Mouse (Mus musculus) v-Abl transformed pro-B cells (cell line): ENCODE data around the gene Rtn4rl1.

Experiments used
- in situ Hi-C, 2 experiments: fragments of 400-800 bp; cut with MboI; formaldehyde crosslinking; loops; one replicate each; pipeline ENCODE4 v1.15.1; 2025; ENCODE audit not compliant: unreplicated experiment in 2 of 2

The Rtn4rl1 gene

GRCm38 (mm10) chr11:75263964-75264312 lies 70.4 kb downstream of the Rtn4rl1 start:
- in situ Hi-C loops, result no loop called here

- in situ Hi-C loops, result no loop called here
These were observed 71.0 kb downstream of the Rtn4rl1 start for GRCm38 (mm10) chr11:75264550-75264949.

- in situ Hi-C loops, result no loop called here
These were observed 72.0 kb downstream of the Rtn4rl1 start for GRCm38 (mm10) chr11:75265545-75265944.

GRCm38 (mm10) chr11:75267826-75268281 lies 74.3 kb downstream of the Rtn4rl1 start:
- in situ Hi-C loops, result no loop called here

GRCm38 (mm10) chr11:75268492-75268891 lies 74.9 kb downstream of the Rtn4rl1 start:
- in situ Hi-C loops, result no loop called here

DNA sequence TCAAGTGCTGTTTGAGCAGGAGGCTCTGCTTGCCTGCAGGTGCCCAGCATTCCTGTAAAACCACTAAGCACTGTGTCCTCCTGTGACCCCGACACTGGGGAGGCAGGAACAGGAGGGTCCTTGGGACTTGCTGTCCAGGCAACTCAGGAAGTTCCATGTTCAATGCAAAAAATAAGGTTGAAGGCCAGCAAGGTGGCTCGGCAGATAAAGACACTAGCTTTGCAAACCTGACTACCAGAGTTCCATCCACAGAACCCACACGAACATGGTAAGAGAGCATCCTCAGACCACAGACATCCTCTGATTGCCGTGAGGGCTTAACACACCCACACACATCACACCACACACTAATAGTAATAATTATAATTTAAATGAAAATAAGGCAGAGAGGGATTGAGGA lies 75.6 kb downstream of the Rtn4rl1 start:
- in situ Hi-C loops, result no loop called here

- in situ Hi-C loops, result no loop called here
These were observed 76.8 kb downstream of the Rtn4rl1 start for GRCm38 (mm10) chr11:75270276-75270984.

DNA sequence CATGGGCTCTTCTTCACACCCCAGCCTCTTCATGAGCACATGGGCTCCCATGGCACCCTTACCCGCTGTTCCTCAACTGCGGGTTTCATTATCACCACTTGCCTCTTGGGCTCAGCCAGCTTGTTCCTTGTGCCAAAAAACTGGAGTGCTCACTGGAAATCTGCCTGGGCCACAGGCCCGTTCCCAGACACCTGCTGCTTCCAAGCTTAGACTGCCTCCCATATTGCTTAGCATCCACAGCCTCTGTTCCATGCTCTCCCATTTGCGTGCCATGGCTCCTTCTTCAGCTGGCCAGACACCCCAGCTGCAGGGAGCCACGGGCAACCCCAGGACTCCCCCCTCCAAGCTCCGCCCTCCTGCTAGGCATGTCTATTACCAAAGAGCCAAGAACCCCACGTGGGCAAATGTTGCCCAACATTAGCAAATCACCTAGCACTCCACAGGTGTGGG lies 77.4 kb downstream of the Rtn4rl1 start:
- in situ Hi-C loops, result no loop called here

GRCm38 (mm10) chr11:75273466-75273865 lies 79.9 kb downstream of the Rtn4rl1 start:
- in situ Hi-C loops, result no loop called here

GRCm38 (mm10) chr11:75275035-75275434 lies 81.5 kb downstream of the Rtn4rl1 start:
- in situ Hi-C loops, result loop anchor here in 1 of 2 experiments (25.0 kb wide), 1 partner anchor 288 kb away; no protein-coding TSS in a partner anchor

DNA sequence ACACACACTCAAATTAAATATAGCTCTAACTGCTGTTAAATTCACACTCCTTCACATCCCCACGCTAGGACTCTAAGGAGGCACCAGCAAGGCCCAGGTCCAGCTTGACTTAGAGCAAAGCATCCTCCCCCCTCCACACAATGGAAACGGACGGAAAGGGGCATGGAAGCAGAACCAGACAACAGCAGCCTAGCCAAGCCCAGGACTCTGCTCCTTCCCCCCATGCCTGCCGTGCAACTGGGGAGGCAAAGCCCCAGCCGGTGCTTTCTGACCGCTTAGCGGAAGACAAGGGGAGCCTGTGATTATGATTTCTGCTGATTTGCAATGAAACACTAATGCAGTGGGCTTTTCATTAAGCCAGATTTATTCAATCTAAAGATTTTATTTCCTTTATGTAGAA lies 84.5 kb downstream of the Rtn4rl1 start:
- in situ Hi-C loops, result loop anchor here in 1 of 2 experiments (25.0 kb wide), 1 partner anchor 291 kb away; no protein-coding TSS in a partner anchor

DNA sequence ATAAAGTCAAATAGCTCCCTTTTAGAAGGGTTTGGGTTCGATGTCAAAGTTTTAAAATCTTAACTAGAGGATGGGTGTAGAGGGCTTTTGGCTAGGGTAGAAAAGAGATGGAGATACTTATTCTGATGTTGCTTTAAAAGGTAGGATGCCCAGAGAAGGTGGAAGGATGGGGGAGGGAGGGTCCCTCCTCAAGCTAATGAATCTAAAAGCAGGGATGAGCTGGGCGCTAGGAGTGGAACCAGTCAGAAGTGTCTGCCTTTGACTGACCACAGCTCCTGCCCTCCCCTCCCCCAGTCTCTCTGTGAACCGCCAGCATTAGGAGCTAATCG lies 85.4 kb downstream of the Rtn4rl1 start:
- in situ Hi-C loops, result loop anchor here in 1 of 2 experiments (25.0 kb wide), 1 partner anchor 292 kb away; no protein-coding TSS in a partner anchor

- in situ Hi-C loops, result loop anchor here in 1 of 2 experiments (25.0 kb wide), 1 partner anchor 292 kb away; no protein-coding TSS in a partner anchor
These were observed 85.9 kb downstream of the Rtn4rl1 start for GRCm38 (mm10) chr11:75279342-75280065.

GRCm38 (mm10) chr11:75280066-75280410 lies 86.5 kb downstream of the Rtn4rl1 start:
- in situ Hi-C loops, result loop anchor here in 1 of 2 experiments (25.0 kb wide), 1 partner anchor 293 kb away; no protein-coding TSS in a partner anchor

GRCm38 (mm10) chr11:75280435-75281001 lies 86.9 kb downstream of the Rtn4rl1 start:
- in situ Hi-C loops, result loop anchor here in 1 of 2 experiments (25.0 kb wide), 1 partner anchor 293 kb away; no protein-coding TSS in a partner anchor

DNA sequence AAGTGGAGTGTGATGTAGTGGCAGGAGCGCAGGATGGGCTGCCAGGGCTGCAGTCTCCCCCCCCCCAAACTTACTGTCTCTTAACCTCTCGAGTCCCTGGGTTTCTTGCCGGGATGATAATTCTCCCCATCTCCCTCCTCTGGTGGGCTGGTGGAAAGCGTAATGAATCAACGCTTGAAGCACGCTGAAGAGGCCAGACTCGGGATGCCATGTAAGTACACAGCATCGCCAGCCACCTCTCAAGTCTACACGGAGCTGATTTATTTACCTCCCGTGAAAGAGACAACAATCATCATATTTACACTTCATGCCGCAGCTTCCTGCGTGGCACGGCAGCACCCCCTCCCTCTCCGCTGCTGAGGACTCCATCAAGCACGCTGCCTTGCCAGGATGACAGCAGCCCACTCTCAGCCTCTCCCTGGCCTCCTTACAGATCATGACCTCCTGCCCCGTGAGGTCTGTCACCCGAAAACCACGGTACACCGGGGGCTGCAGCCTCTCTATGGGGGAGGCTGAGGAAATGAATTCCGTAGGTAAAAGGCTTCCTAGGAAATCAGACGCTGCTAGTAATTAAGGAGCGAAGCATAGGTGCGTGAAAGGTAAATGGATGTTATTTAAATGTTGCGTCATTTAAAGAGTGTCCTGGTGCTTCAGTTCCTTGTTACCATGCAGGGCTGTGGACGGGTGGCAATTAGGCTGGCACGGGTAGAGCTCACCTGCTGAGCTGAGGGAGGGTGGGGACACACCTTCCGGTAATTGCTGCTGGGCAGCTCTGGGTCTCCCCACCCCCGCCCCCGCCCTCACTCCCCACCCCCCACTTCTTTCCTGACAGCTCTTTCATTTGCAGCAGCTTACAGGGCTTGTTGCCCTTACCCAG lies 88.0 kb downstream of the Rtn4rl1 start:
- in situ Hi-C loops, result loop anchor here in 1 of 2 experiments (25.0 kb wide), 1 partner anchor 294 kb away; no protein-coding TSS in a partner anchor

- in situ Hi-C loops, result loop anchor here in 1 of 2 experiments (25.0 kb wide), 1 partner anchor 295 kb away; no protein-coding TSS in a partner anchor
These were observed 89.0 kb downstream of the Rtn4rl1 start for GRCm38 (mm10) chr11:75282496-75283120.

GRCm38 (mm10) chr11:75283784-75284183 lies 90.2 kb downstream of the Rtn4rl1 start:
- in situ Hi-C loops, result loop anchor here in 1 of 2 experiments (25.0 kb wide), 1 partner anchor 296 kb away; no protein-coding TSS in a partner anchor

- in situ Hi-C loops, result loop anchor here in 1 of 2 experiments (25.0 kb wide), 1 partner anchor 299 kb away; no protein-coding TSS in a partner anchor
These were observed 92.4 kb downstream of the Rtn4rl1 start for GRCm38 (mm10) chr11:75285893-75286467.
